Mouse (Mus musculus) E14TG2a.4 (cell line): Measurements from ENCODE around the gene Ramp1.
A peak's percentile ranks its signal among the peaks of the same experiment; 100 is the strongest.

Experiments
- H3K27me3 ChIP-seq: 2 replicates; pipeline ENCODE4 v1.6.1; 2014; ENCODE audit warnings: low read length, control low read depth; ENCODE audit not compliant: insufficient read depth
- H3K36me3 ChIP-seq: 2 replicates; pipeline ENCODE4 v1.6.1; 2014; ENCODE audit warnings: low read length, control low read depth; ENCODE audit not compliant: insufficient read depth
- H3K4me1 ChIP-seq: replicated peaks from 2 replicates; pipeline ENCODE4 v1.6.1; 2014; ENCODE audit warnings: low read depth, low read length, control low read depth
- H3K4me3 ChIP-seq: replicated peaks from 2 replicates; pipeline ENCODE4 v1.5.1; 2014; ENCODE audit warnings: mild to moderate bottlenecking, low read length
- H3K9me3 ChIP-seq: 2 replicates; pipeline ENCODE4 v1.6.1; 2014; ENCODE audit warnings: low read length, control low read depth
- CTCF ChIP-seq: conservative IDR thresholded peaks from 2 replicates; pipeline ENCODE4 v1.5.1; 2014; ENCODE audit warnings: low read length
- NANOG ChIP-seq: IDR thresholded peaks from 2 replicates; pipeline ENCODE4 v1.6.1; 2014; ENCODE audit warnings: borderline replicate concordance, low read length, mixed read lengths
- POU5F1 ChIP-seq: IDR thresholded peaks from 2 replicates; pipeline ENCODE4 v1.6.1; 2014; ENCODE audit warnings: low read length, borderline replicate concordance

The Ramp1 gene

GRCm38 (mm10) chr1:91179533-91180173 is at the start of gene Ramp1:
Gene Ramp1 (plus strand): TSS chr1:91179822.
- peak within 1 kb of the TSS; percentile 74 for H3K4me3 ChIP-seq
- TF ChIP-seq CTCF (no peak), NANOG (no peak), POU5F1 (no peak)
- peaks cover 42% of the 10 kb centered on the region for H3K27me3 ChIP-seq
- H3K4me1 ChIP-seq = peaks cover 10% of the 10 kb centered on the region
- no peaks in the 10 kb centered on the region for H3K36me3 ChIP-seq
- H3K9me3 ChIP-seq = no peaks in the 10 kb centered on the region

- no peak overlapping the region for H3K4me3 ChIP-seq
- H3K9me3 ChIP-seq = peaks cover 15% of the 10 kb centered on the region; the same call in 1 of the 2 replicates
- no peaks in the 10 kb centered on the region for H3K4me1 ChIP-seq
- H3K27me3 ChIP-seq = no peaks in the 10 kb centered on the region
- no peak for TF ChIP-seq NANOG
- no peak for TF ChIP-seq POU5F1
- no peak for TF ChIP-seq CTCF
- H3K36me3 ChIP-seq = no peaks in the 10 kb centered on the region
Observed at GRCm38 (mm10) chr1:91137036-91137435, 42.6 kb upstream of the Ramp1 start.

GRCm38 (mm10) chr1:91144813-91145212 is 34.8 kb upstream of the Ramp1 start, which contains the start of gene Rbm44:
Gene Rbm44 (plus strand): TSS chr1:91145089.
- peak within 1 kb of the TSS; percentile 45 for H3K4me3 ChIP-seq
- 0 out of 2 replicates have a peak, but pooled peaks cover 2% of the 10 kb centered on the region for H3K4me1 ChIP-seq
- H3K27me3 ChIP-seq = peaks cover 18% of the 10 kb centered on the region
- H3K36me3 ChIP-seq = no peaks in the 10 kb centered on the region
- TF ChIP-seq CTCF = no peak
- peaks cover 11% of the 10 kb centered on the region; the same call in 1 of the 2 replicates for H3K9me3 ChIP-seq

GRCm38 (mm10) chr1:91151509-91151908 is 28.1 kb upstream of the Ramp1 start:
- TF ChIP-seq POU5F1 (no peak), NANOG (no peak), CTCF (no peak)
- peaks cover 8% of the 10 kb centered on the region; the same call in 1 of the 2 replicates for H3K27me3 ChIP-seq
- no peaks in the 10 kb centered on the region for H3K4me1 ChIP-seq
- no peaks in the 10 kb centered on the region for H3K36me3 ChIP-seq
- no peak overlapping the region for H3K4me3 ChIP-seq
- H3K9me3 ChIP-seq = no peaks in the 10 kb centered on the region

- TF ChIP-seq CTCF (no peak), POU5F1 (no peak), NANOG (no peak)
- Histone ChIP-seq H3K4me1 (no peaks in the 10 kb centered on the region), H3K9me3 (no peaks in the 10 kb centered on the region), H3K4me3 (no peak overlapping the region), H3K36me3 (0 out of 2 replicates have a peak, but pooled peaks cover 10% of the 10 kb centered on the region), H3K27me3 (no peaks in the 10 kb centered on the region)
Observed at GRCm38 (mm10) chr1:91166798-91167197, 12.8 kb upstream of the Ramp1 start.

- Histone ChIP-seq H3K4me3 (no peak overlapping the region), H3K4me1 (no peaks in the 10 kb centered on the region), H3K9me3 (no peaks in the 10 kb centered on the region), H3K36me3 (0 out of 2 replicates have a peak, but pooled peaks cover 10% of the 10 kb centered on the region), H3K27me3 (no peaks in the 10 kb centered on the region)
- TF ChIP-seq POU5F1 = no peak
- TF ChIP-seq NANOG = no peak
- TF ChIP-seq CTCF = no peak
Observed at GRCm38 (mm10) chr1:91169157-91169556, 10.5 kb upstream of the Ramp1 start.

GRCm38 (mm10) chr1:91174796-91175195 is 4.8 kb upstream of the Ramp1 start:
- Histone ChIP-seq H3K4me1 (peaks cover 5% of the 10 kb centered on the region), H3K27me3 (peaks cover 18% of the 10 kb centered on the region), H3K4me3 (no peak overlapping the region), H3K36me3 (no peaks in the 10 kb centered on the region), H3K9me3 (no peaks in the 10 kb centered on the region)
- TF ChIP-seq POU5F1 (no peak), NANOG (no peak), CTCF (no peak)

- Histone ChIP-seq H3K9me3 (no peaks in the 10 kb centered on the region), H3K4me1 (peaks cover 10% of the 10 kb centered on the region), H3K27me3 (peaks cover 29% of the 10 kb centered on the region), H3K36me3 (no peaks in the 10 kb centered on the region), H3K4me3 (no peak overlapping the region)
- TF ChIP-seq CTCF (no peak), NANOG (no peak), POU5F1 (no peak)
Observed at GRCm38 (mm10) chr1:91176026-91176425, 3.6 kb upstream of the Ramp1 start.

- Histone ChIP-seq H3K4me1 (peaks cover 10% of the 10 kb centered on the region), H3K27me3 (peaks cover 34% of the 10 kb centered on the region), H3K9me3 (no peaks in the 10 kb centered on the region), H3K36me3 (no peaks in the 10 kb centered on the region), H3K4me3 (no peak overlapping the region)
- TF ChIP-seq NANOG (no peak), CTCF (no peak), POU5F1 (no peak)
Observed at GRCm38 (mm10) chr1:91176871-91177270, 2.8 kb upstream of the Ramp1 start.
